Mouse (Mus musculus): Measurements from ENCODE around the gene Pigb.

Pigb gene

DNA sequence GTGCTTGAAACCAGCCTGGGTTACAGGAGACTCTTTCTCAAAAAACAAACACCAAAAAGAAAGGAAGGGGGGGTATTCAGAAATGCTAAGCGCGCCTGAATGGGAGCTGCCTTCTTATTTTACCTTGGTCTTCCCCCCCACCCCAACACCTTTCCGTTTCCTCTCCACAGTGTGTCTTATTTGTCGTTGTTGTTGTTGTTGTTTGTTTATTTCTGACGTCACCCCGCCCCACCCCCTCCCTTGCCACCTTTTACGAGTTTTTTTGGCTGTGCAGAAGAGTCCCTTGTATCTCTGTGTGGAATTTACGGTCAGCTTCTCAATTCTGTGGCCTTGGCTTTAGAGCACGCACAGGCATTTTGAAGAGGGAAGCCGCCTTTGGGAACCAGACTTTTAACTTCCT, 5.5 kb upstream of the Pigb start:
- no peak for DNase-seq (ENCODE audit: low spot score)

DNA sequence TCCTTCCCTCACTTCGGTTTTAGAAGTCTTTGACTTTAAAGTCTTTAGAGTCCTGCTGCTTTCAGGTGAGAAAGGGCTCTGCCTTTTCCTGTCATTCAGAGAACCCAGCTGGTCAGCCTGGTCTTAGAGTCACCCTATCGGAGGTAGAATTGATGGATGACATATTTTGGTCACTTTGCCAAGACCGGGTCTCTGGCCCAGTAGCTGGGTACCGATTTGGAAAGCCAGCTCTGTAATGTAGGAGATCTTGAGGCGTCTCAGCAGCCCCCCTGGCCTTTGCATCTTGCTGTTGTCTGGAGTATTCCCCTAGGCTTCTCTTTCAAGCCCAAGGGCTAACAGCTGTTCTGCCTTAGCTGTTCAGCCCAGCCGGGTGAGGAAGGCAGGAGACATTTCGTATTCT, 5.0 kb upstream of the Pigb start:
- DNase-seq (ENCODE audit: low spot score) = peak; percentile 18

DNA sequence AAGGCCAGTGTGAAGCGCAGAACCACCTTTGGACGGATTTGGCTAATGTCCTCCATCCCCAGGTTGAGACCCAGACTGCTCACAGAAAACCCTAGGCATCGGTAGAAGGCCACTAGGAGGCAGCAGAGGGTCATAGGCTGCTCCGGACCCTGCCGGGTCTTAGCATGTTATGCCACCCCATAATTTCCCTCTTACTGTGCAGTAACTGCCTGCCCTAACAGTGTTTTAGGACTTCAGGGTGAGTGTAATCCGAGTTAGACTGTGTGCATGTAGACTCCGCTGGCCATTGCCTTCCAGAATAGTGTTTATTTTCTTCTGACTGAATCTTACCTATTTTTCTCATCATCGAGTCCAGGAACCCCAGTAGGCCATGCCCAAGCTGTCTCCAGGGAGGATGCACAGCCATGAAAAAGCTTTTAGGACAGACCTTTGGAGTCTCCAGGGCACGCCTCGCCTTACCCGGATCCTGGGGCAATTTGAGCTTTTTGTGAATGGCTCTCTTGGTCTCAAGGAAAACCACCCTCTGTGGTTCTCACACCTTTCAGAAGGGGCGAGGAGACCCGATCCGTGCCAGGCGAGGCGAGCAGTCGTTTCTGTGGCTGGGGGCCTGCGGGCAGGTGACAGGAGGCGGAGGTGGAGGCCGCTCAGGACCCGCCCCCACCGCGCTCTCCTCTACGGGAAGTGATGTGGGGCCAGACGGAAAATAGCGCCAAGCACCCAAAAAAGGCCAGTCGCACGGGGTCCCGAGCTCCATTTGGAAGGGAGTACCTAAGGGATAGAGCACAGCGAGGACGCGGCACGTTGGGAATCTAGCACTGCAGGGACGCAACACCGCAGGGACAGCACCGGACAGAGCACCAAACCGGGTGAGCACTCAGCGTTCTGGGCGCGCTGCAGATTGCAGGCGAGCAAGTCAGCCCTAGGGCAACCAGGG, 4.2 kb upstream of the Pigb start, which contains the start of gene Rab27a:
Gene Rab27a, plus strand, starts transcription at position 709 of the 934 bp plus-strand sequence.
- DNase-seq (ENCODE audit: low spot score) = peak; percentile 91

DNA sequence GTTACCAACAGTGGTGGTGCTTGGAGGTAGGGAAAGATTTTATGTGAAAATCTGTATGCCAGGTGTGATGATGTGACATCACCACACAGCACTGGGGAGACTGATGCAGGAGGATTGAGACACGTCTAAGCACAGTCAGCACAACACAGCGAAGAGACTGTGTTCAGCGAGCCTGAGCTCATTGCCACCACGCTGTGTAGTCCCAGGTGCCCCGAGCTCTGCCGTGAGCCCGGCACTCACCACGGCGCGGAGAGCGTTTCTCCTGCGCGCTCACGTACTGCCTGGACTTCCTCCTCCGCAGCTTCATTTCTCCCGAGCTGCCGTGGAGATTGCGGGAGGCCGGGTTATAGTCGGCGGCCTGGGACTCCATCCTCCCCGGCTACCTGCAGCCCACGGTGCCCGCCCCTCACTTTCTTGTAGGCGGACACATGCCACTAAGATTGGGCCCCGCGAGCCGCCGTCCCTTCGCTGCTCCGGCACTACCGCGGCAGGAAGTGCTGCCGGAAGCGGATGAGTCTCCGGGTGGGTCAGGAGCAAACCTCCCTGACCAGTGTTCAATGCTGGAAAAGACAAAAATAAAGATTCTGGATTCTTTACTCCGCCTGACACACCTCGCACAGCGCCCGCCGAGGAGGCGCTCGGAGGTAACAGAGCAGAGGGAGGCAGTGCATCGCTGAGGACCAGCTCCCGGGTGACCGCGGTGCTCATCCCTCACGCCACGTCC, 794 bp downstream of the Pigb start:
- DNase-seq (ENCODE audit: low spot score) = peak; percentile 94

DNA sequence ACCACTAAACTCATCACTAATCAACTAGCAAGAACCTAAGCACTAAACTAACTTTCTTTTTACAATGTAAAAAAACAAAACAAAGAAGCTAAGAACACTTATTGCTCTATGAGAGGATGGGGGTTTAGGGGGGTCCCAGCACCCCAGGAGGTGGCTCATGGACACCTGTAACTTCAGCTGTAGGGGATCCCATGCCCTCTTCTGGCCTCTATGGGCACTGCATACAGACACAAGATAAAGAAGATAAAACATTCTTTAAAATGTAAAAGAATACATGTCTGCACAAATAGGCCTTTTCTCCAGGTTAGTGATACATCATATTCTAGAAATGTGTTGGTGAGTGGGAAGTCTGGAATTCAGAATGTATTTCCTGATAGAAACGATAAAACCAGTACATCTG, 6.8 kb downstream of the Pigb start:
- DNase-seq (ENCODE audit: low spot score) = no peak

DNA sequence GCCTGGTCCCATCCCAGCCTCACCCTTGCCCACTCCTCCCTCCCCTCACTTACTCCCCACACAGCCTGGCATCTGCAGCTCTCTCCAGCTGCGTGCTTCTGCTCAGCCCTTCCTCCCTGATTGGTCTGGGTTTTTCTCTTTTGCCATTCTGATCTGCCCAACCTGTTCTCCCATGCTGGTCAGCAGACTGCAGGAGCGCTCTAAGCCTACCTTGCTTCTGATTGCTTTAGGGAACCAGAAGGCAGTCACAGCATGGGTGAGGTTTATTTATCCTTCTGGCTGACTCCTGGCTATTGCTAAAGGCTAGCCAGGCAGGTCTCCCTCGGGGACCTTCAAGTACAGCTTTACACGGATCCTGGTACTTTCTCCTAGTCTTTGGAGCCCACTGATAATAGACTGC, 8.8 kb downstream of the Pigb start:
- DNase-seq (ENCODE audit: low spot score) = no peak

DNA sequence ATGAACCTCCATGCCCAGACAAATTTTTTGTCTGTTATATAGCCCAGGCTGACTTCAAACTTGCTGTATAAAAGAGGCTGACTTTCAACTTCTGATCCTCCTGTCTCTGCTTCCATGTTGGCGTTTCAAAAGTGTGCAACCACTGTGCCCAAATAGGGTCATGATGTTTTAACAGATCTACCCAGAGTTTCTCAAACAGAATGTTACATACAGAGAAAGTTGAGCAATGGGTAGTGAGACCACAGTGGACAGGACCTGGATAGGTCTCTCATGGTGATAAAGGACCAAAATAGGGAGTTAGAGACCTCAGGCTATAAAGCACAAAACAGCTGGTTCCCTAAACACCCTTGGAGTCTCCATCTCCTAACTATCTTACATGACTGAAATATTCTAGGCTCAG, 9.7 kb downstream of the Pigb start:
- no peak for DNase-seq (ENCODE audit: low spot score)

DNA sequence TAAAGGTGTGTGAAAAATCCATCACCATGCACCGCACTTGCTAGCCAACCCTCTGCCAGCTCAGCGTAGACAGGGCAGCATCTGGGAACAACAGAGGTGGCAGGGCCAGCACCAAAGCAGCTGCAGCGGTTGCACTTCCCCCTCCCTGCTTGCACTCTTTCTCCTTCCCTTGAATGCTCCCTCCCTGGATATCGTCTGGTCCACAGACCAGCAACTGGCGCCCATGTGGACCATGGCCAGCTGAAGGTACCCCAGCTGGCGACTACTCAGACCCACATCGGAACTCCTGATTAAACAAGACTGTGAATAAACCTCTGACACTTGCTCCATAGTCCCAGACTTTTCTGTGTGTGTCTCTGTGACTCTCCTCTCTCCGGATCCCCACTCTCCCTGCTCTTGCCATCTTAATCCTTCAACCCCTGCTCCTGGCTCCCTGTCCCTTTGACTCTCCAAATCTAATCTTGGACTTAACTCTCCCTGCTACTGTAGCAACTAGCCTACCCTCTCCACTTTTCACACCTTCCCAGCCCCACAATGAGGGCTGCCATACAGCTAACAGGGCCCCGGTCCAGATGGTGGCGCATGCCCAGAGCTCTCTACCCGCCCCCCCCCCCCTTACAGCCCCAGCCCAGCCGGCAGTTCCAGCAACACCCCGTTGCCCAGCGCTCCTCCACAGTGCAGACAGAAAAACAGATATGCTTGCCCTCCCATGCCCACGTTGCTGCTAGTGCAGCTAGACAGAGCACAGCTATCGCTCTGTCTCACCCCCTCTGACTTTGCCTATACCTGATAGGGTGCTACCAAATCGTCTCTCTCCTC, 14.2 kb downstream of the Pigb start:
- DNase-seq (ENCODE audit: low spot score) = peak; percentile 37

DNA sequence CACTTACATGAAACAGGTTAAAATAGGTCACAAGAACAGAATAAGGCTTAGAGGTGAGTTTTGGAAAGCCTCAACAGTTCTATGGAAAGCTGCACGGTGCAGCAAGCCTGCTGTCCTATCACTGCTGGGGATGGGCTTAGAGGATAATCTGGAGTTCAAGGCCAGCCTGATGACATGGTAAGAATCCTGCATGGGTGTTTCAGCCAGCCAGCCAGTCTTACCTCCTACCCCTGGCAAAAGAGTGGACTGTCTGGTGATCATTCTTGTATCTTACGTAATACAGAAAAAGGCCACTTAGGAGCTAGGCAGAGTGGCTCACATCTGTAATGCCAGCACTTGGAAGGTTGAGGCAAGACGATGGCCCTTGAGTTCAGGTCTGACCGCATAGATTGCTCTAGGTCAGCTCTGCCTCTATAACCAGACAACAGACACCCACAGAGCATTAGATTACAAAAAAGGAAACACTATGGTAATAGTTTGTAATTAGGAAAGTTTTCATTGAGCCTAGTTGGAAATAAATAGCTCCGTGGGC, 19.5 kb downstream of the Pigb start:
- DNase-seq (ENCODE audit: low spot score) = no peak

DNA sequence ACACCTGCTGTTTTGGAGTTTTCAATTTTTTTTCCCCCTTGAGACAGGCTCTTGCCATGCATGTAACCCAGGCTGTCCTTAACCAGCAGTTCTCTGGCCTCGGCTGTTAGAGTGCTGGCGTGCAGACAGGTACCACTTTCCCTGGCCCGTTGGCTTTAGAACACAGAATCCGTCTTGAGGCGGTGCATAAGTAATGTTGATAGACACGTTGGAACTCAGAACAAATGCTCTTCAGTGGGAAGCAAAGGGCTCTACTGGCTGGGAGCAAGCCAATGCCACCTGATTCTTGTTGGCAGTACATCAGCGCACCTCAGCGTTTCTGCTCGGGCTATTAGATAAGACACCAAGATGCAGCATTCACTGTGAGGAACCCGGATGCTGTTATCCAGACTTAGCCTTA, 20.3 kb downstream of the Pigb start:
- DNase-seq (ENCODE audit: low spot score) = no peak

DNA sequence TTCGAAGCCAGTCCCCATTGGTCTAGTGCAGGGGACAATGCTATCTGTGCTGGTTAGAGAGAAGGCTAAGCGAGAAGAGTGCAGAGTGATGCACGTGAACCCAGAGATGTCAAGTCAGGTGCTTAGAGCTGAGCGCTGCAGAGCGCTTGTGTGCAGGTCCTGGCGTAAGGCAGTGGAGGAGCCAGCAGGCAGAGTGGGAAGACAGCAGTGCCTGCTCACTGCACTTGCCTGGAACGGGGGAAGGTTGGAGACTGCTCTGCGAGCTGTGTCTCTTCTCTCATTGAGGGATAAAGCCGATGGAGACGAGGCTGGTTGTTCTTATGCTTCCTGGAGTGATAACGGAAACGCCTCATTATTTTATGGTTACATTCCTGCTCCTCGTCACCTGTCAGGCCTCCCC, 25.5 kb downstream of the Pigb start:
- DNase-seq (ENCODE audit: low spot score) = no peak

DNA sequence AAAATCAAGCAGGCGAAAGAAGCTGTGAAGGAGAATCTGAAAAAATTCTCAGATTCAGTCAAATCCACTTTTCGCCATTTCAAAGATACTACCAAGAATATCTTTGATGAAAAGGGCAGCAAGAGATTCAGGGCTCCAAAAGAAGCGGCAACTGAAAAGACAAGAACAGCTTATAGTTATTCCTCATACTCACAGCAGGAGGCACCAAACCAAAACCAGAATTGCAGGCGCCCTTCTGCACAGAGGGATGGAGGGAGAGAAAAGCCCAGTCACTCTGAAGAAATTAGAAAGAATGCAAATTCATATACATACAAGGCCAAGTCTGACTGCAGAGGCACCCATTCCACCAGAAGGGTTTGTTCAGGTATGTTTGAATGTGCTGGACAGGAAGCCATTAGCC, 27.5 kb downstream of the Pigb start:
- no peak for DNase-seq (ENCODE audit: low spot score)

DNA sequence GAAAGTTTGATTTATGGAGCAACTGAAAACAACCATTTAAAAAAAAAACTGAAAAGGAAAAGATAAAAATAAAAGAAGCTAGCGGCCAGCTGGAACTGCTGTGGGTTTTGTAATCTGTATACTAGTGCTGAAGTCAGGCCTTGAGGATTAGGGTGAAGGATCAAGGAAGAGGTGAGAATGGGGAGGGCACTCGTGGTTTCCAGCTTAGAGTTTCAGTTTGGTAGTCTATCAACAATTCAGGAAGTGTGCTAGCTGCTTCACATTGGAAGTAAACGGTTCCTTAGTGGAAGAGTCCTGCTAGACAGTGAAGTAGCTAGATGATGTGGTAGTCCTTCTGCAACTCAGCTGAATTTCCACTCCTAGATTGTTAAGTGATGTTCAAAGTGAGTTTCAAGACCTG, 31.8 kb downstream of the Pigb start:
- DNase-seq (ENCODE audit: low spot score) = no peak

DNA sequence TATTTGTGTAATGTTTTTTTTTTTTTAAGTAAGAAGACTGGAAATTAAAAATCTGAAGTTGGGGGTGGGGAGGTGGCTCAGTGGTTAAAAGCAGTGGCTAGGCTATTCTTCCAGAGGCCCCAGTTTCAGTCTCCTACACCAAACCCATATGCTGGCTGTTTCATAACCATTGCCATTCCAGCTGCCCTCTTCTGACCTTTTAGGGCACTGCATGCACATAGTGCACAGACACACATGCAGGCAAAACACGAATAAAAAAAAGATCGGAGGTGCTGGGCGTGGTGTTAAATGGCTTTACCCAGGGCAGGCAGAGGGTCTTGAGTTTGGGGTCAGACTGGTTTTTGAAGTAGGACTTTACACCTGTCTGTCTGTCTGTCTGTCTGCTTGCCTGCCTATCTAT, 34.0 kb downstream of the Pigb start:
- DNase-seq (ENCODE audit: low spot score) = no peak

DNA sequence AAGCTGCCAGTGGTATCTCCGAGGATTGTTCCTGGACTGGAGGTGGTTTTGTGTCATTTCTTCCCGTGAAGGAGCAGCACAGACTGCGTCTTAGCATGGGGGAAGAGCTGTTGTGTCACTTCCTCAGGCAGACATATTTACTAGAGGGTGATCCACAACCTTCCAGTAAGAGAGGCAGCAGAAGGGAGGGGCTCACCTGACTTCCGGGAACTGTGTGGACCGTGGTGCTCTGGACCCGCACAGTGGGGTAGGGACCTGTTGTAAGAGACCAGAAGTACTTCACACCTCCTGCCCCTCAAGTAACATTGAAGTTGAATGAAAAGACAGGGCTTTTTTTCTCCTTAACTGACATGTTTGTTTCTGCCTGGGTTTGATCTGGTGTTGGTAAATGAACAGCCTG, 35.1 kb downstream of the Pigb start:
- DNase-seq (ENCODE audit: low spot score) = no peak

DNA sequence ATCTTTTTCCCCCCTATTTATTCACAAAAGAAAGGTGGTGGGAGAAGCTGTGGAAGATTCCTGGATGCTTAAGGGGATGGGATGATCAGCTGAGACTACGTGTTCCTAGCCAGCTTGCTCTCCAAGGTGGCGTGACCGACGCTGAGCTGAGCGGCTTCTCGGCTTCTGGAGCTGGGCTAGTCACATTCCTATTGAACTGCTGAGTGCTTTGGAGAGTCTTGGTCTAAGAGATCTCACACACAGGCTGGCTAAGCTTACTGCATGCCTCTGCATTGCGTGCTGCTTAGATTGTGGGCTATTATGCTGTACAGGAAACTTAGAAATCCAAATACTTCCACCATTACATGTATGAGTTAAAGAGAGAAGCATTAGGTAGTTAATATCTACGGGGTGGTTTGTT, 36.1 kb downstream of the Pigb start:
- DNase-seq (ENCODE audit: low spot score) = no peak

DNA sequence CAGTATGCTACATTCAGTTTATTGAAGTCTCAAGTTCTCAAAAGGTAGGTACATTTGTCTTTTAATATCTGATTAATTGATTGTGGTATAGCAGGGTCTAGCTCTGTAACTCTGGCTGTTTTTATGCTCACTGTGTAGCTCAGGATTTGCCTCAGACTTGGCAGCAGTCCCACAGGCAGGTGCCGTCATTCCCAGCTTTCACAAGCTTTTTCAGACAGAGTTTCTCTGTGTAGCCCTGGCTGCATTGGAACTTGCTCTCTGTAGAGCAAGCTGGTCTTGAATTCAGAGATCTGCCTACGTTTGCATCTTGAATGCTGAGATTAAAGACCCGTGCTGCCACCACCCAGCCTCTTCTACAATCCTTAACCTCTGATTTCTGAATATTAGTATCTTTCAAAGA, 38.0 kb downstream of the Pigb start:
- no peak for DNase-seq (ENCODE audit: low spot score)

DNA sequence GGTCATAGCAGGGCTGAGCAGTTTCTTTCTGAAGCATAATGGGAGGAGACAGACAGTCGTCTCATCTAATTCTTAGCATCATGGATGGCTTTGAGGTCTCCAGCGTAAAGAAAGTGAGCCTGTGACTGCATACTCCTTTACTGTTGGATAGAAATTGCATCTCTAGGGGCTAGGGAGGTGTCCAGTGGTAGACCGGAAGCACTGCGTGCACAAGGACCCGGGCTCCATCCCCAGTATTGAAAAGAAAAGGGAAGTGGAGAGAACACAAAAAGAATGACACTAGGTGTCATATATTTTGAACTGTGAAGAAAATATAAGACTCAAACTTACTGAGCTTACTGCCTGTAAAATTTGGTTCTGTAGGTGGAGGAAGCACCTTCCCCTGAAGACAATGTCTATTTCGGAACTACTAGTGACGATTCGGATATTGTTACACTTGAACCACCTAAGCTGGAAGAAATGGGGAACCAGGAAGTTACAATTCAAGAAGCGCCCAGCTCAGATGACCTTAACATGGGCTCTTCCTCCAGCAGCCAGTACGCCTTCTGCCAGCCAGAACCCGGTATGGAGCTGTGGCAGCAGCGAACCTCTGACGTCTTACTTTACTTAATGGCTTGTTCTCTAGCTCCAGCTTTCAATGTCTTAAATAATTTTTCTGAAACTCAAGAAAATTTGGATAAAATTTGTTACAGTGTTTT, 38.7 kb downstream of the Pigb start:
- DNase-seq (ENCODE audit: low spot score) = no peak

DNA sequence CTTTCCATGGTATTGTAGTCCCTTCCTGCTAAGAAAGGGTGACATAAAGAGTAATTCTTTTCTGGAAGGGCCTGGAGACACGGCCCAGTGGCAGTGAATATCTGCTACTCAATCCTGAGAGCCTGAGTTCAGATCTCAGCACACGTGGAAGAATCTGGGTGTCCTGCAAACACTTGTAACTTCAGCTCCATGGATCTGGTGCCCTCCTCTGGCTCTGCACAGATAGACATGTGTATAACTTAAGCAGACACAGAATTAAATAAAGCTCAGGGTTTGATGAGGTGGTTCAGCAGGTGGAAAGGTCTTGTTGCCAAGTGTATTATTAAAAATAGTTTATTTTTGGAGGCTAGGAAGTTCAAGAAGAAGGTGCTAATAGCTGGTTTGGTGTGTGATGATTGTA, 39.7 kb downstream of the Pigb start:
- no peak for DNase-seq (ENCODE audit: low spot score)

DNA sequence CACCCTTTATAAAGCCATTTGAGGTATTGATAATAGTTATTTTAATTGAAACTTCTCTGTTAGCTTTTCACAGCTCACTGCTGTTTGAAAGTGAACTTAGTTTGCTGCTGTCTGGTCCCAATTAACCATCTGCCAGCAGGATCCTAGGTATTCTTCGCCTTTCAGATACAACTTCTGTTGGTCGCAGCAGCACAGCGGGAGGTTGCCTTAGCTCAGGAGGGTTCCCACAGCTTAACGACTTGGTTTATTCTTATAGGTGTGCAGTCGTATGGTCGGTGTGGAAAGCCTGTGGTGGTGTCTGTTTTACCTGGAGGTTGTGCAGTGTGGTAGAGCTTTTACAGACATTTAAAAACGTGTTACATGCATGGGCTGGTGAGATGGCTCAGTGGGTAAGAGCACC, 43.4 kb downstream of the Pigb start:
- DNase-seq (ENCODE audit: low spot score) = no peak

DNA sequence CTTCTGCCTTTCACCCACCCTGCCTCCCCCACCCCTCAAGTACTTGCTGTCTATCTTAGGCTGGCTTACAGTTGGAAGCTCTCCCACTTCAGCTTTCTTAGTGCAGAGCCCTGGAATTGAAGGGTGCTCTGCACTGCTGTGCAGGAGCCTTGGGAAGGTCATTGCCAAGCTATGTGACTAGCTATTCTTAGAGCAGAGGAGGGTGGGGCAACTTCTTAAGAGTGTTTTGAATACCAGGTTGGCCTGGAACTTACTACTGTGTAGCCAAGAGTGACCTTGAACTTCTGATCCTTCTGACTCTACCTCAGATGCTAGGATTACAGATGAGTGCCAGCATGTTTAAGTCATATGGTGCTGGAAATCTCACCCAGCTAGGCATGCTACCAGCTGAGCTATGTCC, 44.0 kb downstream of the Pigb start:
- DNase-seq (ENCODE audit: low spot score) = no peak

DNA sequence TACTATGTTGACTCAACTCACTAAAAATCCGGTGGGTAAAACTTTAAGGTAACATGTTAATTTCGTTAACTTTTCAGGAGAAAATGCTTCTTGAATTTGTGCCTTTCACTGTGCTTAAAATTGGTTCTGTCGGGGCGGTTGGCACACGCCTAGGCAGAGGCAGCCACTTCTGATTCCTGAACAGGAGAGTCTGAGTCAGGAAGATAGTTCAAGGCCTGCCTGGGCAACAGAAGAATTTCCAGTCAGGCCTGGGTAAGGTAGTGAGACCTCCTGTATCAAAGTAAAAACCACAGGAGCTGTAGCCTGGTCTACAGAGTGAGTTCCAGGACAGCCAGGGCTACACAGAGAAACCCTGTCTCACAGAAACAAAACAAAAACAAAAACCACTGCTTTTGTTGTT, 47.6 kb downstream of the Pigb start:
- DNase-seq (ENCODE audit: low spot score) = no peak
